Mouse (Mus musculus): ENCODE data around the gene Edc4.

The Edc4 gene

DNA sequence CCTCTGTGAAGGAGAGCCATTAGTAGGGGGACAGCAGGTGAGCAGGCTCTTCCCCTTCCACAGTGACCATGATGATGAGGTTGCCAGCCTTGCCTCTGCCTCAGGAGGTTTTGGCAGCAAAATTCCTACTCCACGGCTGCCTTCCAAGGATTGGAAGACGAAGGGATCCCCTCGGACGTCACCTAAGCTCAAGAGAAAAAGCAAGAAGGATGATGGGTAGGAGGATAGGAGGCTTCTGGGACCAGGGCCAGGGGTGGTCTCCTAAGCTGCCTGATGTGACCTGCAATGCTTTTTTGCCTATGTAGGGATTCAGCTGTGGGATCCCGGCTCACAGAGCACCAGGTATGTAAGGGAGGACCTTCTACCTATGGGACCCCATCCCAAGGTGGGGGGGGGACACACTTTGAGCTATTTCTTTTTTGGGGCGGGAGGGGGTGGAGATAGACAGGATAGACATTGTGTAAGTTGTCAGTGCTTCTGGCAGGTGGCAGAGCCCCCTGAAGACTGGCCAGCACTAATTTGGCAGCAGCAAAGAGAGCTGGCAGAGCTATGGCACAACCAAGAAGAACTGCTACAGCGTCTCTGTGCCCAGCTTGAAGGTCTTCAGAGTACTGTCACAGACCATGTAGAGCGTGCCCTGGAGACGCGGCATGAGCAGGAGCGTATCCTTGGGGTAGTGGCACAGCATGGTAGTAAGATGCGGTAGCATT lies 9.2 kb downstream of the Edc4 start:
- DNase-seq = no peak

DNA sequence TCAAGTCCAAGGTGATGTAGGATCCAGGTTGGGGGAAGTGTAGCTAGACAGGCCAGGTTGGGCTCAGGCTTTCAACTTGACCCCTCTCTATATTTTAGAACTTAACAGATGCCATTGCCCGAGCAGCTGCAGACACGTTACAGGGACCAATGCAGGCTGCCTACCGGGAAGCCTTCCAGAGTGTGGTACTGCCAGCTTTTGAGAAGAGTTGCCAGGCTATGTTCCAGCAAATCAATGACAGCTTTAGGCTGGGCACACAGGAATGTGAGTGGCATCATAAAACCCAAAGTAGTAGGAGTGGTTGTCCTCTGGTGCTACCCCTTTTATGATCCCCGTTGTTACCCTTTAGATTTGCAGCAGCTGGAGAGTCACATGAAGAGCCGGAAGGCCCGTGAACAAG lies 10.2 kb downstream of the Edc4 start:
- no peak for DNase-seq

DNA sequence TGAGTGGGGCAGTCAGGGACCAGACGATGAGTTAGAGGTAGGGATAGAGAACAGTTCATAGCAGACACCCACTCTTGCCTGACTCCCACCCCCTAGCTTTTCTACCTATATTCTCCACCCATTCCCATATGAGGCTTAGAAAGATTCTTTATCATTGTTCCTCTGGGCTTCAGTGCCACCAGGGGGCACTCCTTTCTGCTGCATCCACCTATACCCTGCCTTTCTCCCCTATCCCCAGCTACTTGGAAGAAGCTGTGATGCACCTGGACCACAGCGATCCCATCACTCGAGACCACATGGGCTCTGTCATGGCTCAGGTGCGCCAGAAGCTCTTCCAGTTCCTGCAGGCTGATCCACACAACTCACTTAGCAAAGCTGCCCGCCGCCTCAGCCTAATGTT lies 11.8 kb downstream of the Edc4 start:
- peak; percentile 18 to 67 for DNase-seq

DNA sequence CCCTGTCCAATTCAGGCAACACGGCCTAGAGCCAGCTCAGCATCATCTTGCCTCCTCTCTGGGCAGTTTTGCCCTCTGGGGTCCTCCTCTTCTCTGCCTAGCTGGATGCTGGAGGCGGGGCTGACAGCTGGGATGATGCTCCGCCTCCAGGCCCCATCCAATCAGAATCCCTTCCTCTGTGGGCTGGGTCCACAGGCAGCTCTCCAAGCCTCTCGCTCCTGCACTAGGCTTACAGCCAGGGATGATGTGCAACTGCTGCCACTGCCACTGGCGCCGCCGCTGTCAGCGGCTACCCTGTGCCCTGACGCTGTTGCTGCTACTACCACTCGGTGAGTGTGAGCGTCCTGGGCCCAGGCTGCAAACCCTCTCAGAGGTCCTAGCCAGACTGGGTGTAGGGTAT lies 12.7 kb downstream of the Edc4 start, which contains the start of gene Nrn1l:
Gene Nrn1l (plus strand): TSS at position 229 of the 400 bp plus-strand sequence.
- peak; percentile 77 to 86 for DNase-seq

DNA sequence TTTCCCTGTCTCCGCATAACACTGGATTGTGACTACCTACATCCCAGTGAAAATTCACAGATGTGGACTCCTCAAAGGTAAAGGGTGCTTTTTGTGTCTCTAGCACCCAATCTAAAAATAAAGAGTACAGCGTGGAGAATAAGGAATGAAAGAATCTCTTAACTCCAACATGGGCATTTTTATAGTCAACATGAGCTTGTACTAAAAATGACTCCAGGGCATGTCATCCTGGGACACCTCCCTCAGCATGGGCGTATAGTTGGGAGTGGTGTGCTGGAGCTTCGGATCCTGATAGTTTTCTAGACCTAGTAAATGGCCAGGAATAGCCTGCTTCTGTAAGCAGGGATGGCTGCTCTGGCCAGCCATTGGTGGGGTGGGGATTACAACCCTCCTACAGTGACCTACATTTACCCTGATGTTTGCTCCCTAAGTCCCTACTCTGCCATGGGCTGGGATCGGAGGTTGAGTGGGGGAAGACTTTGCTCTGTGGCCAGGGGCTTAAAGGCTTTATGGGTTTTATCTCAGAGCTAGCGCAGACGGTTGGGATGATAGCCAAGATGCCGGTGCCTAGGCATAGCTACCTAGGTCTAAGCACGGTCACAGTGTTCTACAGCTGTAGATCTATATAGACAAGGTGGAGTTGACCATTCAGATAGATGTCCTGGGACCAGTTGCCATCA lies 17.3 kb downstream of the Edc4 start:
- DNase-seq = no peak

DNA sequence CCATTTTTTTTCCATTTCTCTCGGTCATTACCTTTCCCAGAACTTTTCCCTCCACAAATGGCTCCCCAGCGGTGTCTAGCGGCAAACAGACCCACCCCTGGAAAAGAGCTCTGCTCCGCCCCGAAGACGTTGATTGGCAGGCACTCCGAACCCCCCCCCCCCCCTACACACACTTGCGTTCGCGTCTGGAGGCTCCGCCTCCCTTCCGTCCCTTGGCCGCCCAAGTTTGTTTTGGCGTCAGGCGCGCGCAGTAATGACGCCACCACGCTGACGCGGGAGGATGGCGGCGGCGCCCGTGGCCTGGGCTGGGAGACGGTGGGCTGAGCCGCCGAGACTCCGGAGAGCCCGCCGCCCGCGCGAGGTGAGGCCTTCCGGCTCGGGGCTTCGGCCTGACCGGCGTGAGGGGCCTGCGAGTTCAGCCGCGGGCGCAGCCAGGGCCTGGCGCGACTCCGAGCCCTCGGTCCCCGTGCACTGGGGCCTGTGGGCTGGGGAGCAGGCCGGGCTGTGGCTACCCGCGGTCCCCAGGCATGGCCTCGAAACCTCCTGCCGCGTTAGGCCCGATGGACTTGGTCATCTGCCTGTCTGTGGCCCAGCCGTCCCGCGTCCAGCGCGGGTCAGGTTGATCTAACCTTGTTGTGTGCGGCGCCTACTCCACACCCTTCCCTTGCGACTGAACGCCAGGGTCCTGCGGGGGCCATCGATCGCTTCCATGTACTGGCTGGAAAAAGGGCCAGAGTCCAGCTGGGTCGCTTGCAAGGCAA lies 19.7 kb downstream of the Edc4 start, which contains the start of gene Pskh1:
Gene Pskh1 (plus strand): TSS at position 262 of the 761 bp plus-strand sequence.
- peak; percentile 93 to 96 for DNase-seq

DNA sequence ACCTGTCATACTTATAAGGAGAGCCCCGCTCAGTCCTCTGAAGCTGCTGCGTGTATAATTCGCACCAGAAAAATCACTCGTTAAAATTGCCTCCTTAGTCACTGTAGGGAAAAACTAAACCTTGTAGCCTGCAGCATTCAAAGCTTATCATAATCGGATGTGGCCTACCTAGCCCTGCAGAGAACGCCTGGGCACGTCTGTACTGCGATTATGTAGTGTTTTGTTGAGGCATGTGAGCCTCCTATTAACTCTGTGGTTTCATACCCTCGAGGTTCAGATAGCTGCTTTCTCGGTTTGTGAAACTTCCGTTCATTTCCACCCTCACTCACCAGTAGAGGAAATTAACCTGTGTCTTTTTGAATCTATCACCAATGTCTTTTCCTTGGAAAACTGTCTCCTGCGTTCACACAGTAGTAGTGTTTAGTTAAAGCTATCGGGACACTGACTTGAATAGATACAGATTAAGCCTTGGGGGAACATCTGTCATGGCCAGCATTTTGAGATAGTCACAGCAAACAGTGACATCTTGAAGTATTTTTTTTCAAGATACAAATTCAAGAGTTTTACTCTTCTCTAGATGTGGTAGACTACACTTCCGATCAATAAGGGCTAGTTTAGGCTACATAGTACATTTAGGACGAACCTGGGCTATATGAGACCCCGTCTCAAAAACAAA lies 20.4 kb downstream of the Edc4 start:
- DNase-seq = no peak

DNA sequence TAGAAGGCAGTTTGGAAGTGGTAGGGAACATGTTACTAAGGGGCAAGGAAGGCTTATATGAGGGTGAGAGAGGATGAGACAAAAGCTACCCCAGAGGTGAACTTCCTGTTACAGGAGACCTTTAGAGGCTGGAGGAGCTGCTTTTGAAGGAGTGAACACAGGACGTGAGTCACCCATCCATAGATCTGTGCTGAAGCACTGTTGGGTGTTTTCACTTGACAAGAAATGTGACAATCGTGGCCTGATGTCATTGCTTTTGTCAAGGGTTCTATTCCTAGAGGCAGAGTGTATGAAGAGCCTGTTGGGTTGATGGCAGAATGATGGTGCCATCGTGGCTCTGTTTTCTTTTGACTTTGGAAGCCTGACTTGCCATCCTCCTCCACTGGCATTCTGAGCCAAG lies 38.7 kb downstream of the Edc4 start:
- DNase-seq = no peak

DNA sequence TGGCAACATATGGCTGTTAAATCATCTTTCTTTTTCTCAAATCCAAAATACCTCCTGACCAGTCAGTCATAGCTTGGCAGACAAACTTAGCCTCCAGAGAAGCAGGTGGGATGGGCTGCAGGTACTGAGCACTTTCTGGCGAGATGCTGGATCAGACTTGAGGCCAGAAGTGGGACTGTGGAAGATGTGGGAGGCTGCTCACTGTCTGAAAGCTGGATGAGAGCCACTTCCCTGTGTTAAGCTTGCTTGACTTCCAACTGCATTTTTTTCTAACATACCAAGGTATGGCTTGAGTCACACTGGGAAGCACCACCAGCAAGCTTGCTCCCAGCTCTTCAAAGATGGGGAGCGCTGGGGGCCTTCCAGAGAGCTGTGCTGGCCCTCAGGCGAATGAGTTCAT lies 44.4 kb downstream of the Edc4 start:
- no peak for DNase-seq

DNA sequence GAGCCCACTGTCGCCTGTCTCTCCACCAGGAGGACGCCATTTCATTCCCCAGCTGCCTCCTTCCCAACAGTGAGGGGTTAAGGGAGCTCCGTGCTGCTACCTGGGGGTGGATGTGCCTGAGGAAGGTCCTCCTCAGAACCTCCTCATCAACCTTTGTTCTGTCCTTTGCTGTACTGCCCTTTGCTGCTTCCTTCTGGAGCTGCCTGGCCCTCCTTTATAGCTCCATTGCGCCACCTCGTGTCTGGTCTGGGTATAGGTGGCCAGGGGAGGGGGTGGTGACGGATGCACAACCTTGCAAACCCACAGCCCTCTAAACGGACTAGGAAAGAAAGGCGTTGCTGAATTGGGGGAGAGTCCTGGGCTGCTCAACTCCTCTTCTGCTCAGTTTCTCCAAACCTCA lies 49.9 kb downstream of the Edc4 start:
- peak; percentile 70 to 90 for DNase-seq

DNA sequence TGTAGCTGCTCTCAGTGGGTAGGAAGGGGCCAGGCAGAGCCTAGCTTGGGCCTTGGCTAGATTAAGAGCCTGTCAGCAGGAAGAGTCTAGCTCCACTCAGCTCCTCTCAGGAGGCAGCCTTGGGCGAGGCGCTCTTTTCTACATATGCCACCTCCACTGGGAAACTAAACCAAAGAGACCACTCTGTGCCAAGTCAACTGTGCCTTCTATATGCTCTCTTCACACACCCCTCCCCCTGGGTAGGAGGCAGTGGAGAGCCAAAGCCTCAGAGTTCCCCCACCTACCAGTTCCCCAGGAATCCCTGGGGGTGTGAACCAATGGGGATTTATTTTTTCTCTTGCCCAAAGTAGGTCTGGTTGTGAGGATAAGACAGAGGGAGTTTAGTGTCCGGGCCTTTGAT lies 50.6 kb downstream of the Edc4 start:
- DNase-seq = no peak

DNA sequence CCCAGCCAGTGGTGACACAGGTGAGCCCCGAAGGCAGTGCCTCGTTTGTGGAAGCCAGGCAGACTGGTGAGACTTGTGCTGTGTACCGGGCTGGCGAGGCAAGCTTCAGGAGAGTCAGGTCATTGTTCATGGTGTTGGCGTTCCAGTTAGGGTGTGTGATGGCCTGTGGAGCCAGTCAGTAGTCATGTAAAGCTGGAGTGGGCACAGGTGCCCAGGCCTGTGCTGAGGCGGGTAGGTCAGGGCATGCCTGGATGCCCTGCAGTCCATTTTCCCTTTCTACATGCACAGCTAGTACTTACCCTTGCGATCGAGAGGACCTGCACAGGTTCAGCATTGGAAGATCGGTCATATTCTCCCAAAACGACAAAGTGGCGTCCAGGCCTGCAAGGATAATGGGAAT lies 51.8 kb downstream of the Edc4 start:
- DNase-seq = no peak

DNA sequence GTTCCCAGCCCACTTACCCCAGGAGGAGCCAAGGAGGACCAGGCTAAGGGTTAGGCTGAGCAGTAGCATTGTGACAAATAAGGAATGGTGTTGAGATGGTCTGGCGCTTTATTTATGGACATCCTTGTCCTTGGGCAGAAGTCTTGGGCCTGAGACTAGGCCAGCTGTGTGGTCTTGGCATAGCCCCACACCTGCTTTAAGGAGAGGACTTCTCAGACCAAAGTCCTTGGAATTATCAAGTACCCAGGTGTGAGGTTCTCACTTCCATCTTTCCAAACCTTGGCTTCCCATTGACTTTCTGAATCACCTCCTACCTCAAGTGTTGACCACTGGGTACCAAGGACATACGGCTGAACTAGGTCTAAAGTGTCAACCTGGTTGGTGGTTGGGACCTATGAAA lies 53.1 kb downstream of the Edc4 start, which contains the start of gene Ctrl:
Gene Ctrl (minus strand): TSS at position 101 of the 400 bp plus-strand sequence.
- DNase-seq = no peak

DNA sequence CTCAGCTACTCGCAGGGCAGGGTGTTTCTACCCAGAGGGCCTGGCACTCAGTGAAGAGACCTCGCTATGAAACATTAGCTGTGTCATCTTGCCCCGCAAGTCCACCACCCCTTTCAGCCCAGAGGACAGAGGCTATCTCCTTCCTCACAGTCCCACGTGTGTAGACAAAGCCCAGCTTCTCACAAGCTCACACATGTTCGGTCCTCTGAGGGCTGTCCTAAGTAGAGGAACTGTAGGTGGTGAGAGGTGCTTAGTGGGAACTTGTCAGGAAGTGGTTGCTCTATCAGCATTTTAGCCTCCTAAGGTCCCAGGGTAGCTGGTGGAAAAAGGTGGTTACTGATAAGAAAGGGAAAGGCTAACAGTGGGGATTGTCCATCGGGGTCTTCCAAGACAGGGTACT lies 54.4 kb downstream of the Edc4 start:
- no peak for DNase-seq

DNA sequence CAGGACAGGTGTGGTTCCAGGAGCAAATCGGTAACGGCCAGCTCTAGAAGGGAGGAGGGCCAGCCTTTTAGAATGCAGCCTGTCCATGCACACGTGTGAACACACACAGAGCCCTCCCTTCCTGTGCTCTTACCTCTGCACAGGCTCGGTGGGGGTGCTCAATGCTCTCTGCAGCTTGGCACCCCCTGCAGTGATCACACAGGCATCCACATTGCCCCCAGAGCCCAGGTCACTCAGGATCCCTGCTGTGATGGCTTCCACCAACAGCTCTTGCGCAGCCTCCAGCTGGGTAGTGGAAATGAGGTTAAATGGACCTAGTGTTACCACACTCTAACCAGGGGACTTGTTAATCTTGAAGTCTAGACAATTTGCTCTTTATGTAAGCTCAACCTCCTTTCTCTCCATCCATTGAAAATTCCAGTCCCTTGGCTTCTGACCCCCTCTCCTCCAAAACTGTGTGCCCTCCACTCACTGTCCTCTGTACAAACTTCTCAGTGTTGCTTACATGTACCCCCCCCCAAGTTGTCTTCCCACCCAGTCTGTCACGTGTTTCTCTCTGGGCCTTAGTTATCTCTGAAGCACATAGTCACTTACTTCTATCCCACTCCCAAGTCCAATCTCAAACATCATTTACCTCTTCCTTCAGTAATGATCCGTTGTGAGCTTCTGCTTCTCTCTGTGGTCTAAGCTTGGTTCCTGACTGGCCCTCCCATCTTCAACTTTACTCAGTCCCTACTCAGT lies 55.4 kb downstream of the Edc4 start:
- DNase-seq = no peak

DNA sequence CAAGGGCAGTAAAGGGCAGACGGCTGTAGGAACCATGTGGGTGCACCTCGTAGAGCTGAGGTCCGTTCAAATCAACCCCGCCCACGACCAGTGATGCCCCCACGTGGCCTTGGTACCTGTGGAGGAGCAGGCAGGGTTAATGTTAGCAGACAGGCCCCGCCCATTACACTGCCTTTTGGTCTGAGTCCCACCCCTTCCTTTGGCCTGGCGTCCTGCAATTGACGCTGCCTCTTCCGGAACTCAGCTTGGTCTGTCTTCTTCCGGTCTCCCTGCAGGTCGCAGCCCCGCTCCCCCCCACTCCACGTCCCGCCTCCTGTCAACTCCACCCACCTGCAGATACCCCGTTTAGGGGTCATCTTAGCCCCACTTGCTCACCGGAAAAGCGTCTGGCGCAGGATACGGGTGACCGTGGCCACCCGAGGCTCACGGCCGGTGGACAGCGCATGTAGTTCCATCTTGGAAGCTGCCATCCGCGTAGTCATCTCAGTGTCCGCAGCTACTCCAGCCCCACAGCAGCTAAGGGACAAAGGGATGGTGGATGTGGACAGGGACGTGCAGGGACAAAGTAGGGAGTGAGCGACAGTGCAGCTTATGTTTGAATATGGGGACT lies 56.3 kb downstream of the Edc4 start:
- peak; percentile 95 to 96 for DNase-seq

DNA sequence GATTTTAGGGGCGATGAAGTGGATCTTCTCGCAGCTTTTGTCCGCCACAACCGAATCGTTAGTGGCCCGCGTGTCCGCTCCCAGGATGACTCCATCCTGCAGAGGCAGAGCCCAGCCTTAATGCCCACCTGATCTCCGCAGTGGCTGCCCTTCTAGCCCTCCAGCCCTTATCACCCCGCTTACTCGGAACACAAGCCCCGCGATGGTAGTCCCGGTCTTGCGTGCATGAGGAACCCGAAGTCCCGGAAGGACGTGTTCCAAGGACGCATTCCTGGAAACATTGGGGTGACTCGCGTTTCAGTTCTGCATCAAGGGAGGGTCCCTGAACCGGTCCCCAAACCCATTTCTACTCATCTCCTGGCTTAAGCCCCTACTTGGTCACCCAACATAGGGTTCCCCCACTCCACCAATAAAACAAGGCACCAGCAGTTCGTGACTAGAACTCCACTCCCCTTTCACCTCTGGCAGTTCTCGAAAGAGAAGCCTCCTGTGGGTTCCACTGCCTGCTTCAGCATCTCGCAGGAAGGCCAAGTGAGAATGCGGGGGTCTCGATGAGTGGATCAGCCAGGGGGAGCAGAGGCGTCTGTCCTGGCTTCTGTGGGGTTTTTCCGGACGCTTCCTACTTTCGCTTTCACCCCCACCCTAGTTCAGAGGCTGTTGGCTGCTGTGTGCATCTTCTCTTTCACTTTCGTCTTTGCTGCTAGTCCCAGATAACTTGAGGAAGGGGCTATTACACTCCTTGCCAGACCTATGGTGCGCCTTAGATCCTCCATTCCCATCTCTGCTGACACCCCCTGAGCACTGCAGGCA lies 57.0 kb downstream of the Edc4 start:
- peak; percentile 58 to 65 for DNase-seq

DNA sequence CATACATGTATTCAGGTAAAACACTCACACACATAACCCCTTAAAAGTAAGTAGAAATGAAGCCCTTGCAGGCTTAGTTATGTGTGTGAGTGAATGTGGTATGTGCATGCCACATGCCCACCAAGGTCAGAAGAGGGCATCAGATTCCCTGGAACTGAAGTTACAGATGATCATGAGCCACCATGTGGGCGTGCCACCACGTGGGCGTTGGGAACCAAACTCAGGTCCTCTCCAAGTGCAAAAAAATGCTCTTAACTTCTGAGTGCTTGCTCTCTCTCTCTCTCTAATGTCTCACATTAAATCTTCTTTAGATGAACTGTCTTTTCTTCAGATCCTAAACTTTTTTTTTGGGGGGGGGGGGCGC lies 57.6 kb downstream of the Edc4 start, which contains the start of gene Psmb10:
Gene Psmb10 (minus strand): TSS at position 139 of the 364 bp plus-strand sequence.
- peak; percentile 33 to 64 for DNase-seq

DNA sequence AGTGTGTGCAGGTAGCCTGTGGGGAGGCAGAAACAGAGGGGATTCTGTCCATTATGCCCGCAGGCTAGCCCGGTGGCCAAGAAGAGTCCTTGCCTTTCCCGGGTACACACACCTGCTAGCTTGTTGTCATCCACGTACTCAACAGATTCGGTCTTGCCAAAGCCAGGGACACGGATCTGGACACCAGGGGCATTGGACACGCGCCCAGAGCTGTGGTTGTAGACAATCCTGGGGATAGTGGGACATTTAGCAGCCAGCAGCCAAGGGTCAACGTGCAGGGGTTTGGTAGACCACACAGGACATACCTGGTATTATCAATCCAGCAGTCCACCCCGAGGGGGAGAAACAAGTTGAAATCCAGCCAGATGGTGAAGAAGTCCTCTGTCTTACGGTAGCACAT lies 61.3 kb downstream of the Edc4 start:
- DNase-seq = no peak

DNA sequence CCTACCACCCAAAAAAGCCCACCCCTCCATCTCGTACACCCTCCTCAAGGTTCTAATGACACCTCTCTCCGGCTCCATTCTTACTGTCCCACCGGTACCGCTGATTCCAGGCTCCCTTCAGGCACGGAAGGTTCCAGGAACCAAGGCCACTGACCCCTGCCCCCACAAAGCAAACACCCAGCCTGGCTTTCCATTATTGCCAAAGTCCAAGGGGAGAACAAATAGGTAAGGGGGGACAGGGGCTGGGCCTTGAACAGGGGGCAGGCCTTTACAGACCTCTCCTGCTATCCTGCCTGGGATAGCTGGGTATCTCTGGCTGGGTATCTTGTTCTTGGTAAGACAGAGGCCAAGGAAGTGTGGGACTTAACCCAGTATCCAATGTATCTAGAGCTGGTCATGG lies 61.9 kb downstream of the Edc4 start:
- no peak for DNase-seq

DNA sequence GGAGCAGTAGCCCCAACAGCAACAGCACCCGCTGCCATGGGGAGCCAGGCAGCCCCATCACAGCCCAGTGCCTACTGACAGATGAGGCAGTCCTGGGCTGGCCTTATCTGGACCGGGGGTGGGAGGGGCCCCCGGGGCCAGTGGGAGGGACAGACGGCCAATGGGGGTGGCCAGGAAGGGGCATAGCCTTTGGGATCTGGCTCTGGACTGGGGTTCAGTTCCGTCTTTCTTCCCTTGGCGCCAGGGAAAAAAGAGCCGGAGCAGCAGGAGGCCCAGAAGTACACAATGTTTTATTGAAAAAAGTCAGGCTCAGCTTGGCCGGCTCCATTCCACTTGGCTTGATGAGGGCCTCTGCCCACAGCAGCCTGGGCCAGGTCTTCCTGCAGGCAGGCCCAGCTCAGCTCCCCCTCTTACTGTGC lies 62.6 kb downstream of the Edc4 start, which contains the start of gene Lcat:
Gene Lcat (minus strand): TSS at position 62 of the 419 bp plus-strand sequence.
- DNase-seq = no peak

All from kidney, postnatal 36 days (tissue).